Mouse (Mus musculus) heart, adult 8-10 months (tissue): ENCODE measurements around the gene C1qtnf1. TPM values are rescaled to one million over a fixed set of nuclear protein-coding genes. Genes with fewer than 3 reads are reported as not detected.

Experiments used
- DNase-seq: peaks from one replicate; pipeline ENCODE4 v3.0.0; 2022; ENCODE audit warnings: low spot score
- total RNA-seq, 4 experiments: library from RNA; stranded (reverse); gene quantifications; 2 replicates each; pipeline ENCODE4 v1.2.4; 2022

Gene C1qtnf1
- total RNA-seq, 4 experiments from 2014 or later, result 13.5 to 15.3 (median 13.8) TPM

DNA sequence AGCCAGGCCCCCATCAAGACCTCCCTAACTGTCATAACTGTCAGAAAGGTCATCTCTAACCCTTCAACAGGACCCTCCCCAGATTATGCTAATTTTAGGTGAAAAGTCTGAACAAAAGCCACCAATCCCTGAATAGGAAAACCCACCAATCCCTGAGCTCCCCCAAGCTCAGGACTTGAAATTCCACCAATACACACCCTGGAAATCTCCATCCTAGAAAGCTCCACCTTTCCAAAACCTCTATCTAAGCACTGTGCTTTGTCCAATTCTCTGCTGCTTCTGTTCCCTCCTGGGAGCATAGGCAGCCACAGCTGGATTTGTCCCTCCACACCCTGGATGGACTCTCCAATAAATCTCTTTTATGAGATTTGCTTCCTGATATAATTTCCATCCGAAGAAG, 45.2 kb downstream of the C1qtnf1 start:
- no peak for DNase-seq

DNA sequence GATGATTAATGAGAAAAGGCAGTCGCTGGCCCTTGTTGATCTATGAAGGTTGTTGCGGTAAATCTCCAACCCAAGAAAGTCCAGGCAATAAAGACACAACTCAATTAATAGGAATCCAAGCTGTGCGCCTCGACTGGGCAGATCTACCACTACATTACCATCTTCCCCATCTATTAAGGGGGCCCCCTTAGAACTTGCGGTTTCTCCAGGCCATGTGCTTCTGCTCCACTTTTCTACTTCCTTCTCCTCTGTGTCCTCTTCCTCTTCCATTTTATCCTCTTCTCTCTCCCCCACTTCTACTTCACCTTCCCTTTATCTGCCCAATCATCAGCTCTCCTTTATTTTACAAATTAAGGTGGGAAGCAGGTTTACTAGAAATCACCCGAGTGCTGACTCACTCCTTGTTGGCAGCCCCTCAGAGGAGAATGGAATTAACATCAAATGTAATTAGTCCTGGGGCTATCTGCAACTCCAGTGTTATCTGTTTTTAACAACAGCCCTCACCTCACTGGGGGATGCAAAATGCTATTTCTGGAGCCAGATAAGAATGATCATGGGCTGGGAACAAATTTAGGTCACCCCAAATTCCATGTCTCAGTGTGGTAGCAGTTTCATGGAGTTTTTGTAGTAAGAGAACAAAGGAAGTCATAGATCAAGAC, 46.0 kb downstream of the C1qtnf1 start:
- DNase-seq, result no peak

DNA sequence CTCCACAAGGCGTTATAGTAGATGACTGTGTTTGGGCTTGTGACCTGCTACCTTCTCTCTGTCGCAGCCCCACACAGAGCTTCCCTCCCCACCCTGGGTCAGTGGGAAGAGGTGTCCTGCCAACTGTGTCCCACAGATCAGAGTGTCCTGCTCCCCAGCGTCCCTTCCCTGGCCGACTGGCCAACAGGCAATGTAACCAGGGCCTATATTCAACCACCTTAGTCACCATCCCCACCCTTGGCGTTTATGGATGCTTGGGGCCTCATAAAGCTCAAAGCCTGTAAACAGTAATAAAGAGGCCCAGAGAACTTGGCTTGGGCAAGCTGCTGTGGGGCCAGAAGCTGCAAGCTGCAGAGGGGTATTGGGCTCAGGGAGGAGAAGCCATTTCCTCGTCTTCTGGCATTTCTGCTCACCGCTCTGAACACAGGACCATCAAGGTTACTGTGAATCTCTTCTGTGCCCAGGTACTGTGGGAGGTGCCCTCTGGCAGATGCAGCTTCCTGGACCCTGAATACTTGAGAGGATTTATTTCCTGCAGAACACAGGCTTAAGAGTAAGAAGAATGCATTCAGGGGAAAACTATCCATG, 47.6 kb downstream of the C1qtnf1 start:
- DNase-seq, result no peak

DNA sequence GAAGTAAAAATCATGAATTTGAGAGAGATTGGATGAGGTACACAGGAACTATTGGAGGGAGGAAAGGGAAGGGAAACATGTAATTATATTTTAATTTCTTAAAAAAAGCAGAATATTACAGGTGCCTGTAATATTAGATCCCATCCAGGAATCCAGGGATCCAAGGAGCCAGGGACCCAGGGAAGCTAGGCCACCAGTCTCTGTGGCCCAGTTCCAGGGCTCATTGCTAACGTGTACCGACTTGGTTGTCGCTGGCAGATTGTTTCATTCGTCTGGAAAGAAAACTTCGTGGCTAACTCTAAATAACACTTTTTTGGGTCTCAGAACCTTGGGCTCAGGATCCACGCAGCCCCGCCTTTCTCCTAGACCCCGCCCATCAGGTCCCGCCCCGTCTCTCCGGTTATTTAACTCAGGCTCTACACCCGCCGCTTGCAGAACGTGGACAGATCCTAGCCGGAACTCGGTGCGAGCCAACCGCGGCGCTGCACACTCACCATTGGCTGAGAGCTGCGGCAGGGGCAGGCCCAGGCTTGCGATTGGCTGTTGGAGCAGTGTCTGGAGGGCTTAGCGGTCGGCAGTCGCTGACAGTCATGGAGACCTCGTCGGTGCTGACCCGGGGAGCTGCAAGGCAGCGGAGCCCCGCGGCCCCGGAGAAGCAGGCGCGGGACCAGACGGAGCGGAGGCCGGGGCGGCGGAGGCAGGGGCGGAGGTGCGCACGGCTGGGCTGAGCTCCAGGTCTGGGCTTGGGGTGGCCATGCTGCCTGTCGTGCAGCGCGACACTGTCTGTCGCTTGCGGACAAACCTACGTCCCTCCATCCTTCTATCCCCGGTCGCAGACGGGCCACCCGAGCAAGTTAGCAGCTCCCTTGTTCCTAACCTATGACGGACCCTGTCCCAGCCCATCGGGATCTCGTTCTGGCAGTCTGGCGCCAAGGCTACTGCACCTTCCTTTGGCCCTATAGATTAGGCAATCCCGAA, 48.7 kb downstream of the C1qtnf1 start, which contains the start of gene Engase:
Gene Engase, plus strand, starts transcription at position 434 of the 978 bp plus-strand sequence.
- DNase-seq, result peak; percentile 98

DNA sequence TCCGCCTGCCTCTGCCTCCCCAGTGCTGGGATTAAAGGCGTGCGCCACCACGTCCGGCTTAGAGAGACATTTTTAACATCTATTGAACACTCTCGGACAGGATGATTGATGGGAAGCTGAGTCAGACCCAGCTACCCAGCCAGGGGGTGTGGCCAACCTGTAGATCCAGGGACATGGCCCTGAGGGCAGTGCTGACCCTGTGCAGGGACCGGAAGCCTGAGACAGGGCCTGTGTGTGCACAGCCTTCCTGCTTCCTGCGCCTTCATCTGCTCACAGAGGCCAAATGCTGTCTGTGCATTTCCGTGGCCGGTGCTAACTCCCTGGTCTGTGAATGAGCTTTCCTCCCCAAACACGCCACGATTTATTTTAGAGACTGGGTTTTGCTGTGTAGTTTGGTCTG, 51.8 kb downstream of the C1qtnf1 start:
- DNase-seq, result no peak

DNA sequence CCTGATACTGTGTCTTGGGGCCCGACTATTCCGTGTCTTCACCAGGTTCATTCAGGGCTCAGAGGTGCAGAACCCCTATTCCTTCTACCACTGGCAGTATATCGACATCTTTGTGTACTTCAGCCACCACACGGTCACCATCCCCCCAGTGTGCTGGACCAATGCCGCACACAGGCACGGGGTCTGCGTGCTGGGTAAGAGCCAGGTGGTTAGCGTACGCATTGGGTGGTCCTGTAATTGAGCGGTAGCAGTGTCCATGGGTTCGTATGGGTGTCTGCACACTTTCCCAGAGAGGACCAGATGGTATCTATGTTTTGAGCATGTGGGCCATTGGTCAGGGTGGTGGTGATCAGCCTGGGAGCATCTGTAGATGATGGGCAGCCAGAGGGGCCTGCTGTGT, 53.2 kb downstream of the C1qtnf1 start:
- DNase-seq, result no peak

DNA sequence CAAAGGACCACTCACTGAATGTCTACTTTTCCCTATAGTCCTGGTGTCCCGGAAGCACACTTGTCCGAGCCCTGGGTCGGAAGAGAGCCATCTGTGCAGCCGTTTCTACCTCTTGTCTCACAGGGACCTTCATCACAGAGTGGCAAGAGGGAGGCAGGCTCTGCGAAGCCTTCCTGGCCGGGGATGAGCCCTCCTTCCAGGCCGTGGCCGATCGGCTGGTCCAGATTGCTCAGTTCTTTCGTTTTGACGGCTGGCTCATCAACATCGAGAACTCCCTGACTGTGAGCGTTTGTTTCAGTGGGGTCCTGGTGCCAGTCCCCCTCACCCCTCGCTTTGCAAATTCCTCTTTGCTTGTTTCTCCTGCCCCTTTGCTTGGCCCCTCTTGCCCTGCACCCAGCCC, 53.7 kb downstream of the C1qtnf1 start:
- no peak for DNase-seq

DNA sequence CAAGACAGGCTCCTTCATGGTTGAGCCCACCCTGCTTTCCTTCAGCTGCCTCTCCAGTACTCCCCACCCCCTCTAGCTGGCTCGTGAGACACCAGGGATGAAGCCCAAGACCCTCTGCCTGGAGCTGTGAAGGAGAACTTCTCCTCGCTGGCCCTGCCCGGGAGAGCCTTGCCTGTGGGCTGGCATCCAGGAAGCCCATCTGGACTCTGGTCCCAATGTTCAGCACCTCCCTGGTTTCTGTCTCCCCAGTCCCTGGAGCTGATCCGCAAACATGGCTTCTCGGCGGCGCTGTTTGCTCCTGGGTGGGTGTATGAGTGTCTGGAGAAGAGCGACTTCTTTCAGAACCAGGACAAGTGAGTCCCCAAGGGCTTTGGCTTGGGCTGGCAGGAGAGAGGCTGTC, 56.2 kb downstream of the C1qtnf1 start:
- DNase-seq, result no peak

DNA sequence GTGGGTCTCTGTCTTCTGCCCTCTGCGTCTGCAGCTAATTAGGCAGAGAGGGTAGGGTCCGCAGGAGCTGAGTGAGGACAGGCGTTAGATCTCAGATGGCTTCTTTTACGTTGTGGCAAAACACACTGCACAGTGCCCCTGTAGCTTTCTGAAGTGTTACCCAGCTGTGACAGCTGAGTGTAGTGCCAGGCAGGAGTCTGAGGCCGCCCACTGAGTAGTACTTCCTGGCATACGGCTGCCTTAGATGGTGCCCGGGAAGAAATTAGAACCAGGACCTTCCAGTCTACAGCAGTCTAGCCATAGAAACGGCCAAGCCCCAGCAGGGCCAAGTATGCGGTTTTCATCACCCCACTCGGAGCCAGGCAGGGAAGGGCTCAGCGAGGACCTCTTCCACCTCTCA, 57.3 kb downstream of the C1qtnf1 start:
- DNase-seq, result no peak

DNA sequence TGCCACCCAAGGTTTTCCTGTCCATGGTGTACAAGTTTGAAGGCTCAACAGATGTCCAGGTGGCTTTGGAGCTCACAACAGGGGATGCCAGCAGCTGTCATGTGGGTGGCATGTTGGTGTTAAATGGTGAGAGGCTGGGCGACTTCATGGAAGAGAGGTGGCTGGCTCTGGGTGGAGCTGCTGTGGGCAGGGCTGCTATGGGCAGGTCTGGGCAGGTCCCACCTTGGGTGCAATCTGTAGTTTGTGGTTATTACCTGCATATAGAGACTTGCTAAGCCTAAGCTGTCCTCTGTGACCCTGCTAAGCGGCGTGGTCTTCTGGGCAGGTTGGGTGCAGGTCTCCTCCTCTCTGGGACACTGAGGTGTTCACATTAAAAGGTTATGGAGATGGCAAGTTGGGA, 57.8 kb downstream of the C1qtnf1 start:
- DNase-seq, result no peak

DNA sequence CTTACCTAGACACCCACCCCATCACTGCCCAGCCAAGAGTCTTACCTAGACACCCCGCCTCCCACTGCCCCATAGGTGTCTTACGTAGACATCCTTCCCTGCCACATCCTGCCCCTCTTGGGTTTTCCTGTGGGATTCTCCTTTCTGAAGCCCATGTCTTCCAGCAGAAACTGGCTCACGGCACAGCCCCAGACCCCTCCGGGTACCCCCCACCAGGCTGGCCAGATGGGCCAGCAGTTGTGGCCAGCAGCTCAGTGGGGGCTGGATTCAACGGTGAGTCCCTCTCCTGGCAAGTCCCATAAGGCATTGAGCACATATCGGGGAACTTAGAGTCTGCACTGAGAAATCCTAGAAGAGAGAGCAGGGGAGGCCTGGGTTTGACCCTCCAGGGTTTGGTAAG, 58.3 kb downstream of the C1qtnf1 start:
- DNase-seq, result no peak

DNA sequence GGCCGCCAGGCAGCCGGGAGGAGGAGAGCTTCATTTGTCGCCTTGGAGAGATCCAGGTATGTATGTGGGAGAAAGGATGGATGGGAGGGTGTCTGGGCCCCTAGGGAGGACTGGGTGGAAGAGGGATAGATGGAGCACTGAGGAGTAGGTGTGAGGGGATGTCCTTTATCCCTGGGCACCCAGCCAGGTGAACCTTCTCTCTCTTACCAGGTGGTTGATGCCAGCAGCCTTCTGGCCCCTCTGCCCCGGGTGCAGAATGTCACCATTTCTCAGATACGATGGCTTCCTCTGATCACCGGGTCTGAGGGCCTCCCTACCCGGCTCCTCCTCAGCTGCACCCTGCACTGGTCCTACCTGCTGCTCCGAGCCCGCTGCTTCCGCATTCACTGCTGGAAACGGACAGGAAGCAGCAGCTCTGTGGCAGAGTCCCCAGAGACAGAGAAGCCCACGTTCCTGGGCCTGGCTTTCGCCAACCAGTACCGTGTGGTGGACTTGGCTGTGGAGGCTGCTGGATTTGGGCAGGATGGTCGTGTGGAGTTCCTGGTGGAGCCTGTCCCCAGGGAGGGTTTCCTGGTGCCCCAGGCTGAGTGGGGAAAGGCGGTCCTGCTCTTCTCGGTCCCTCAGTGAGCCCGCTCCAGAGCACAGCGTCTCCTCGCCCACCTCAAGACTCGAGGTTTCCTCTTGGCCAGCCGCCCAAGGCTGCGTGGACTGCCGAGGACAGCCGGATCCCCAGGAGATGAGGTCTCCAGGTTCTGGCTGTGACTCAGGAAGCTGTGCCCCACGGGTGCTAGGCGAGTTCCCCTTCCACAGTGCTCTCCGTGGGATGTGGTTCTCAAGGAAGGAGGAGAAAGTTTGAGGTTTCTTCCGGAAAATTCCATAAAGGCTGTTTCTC, 59.1 kb downstream of the C1qtnf1 start:
- DNase-seq, result no peak

DNA sequence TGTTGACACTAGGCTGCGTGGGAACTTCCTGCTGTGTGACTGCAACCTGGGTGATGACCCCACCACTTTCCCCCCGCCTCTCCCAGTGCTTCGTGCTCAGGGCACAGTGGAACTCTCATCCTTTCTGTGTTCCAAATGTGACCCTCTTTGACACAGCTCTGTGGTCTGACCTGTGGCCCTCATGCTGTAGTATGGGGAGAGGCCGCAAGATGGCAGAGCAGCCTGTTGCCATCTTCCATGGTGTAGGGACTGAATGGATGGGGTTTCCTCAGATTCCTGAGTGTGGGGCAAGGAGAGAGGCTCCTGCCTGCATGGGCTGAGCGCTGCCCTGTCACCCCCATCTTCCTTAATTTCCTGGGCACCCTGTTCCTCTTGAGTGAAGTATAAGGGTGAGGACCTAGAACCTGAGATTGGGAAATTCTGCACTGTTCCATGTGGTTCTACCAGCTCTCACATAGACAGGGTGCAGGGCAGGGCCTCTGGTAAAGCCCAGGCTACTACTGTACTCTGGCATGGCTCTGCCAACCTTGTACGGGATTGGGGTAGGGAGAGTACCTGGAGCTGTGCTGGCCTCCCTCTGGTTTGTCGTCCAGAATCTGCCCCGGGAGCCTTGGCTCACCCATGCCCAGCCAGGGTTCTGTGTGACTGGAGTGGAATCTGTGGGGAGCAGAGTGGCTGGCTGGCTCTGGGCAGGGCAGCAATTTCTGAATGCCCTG, 60.3 kb downstream of the C1qtnf1 start:
- no peak for DNase-seq

DNA sequence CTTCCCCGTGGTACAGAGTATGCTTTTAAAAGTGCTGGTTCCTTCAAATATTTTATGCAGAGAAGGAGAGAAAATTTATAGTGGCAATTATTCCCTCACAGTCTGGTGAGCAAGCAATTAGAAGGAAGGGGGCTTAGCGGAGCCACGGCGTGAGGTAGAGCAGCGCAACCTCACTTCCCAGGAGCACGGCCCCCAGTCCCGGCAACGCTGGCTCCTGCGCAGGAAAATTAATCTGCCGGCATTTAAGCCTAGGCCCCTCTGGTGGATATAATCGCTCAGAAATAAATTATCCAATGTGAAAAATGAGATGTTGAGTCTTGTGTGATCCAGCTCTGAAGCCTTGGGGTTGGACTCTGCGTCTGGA, 60.9 kb downstream of the C1qtnf1 start:
- no peak for DNase-seq

DNA sequence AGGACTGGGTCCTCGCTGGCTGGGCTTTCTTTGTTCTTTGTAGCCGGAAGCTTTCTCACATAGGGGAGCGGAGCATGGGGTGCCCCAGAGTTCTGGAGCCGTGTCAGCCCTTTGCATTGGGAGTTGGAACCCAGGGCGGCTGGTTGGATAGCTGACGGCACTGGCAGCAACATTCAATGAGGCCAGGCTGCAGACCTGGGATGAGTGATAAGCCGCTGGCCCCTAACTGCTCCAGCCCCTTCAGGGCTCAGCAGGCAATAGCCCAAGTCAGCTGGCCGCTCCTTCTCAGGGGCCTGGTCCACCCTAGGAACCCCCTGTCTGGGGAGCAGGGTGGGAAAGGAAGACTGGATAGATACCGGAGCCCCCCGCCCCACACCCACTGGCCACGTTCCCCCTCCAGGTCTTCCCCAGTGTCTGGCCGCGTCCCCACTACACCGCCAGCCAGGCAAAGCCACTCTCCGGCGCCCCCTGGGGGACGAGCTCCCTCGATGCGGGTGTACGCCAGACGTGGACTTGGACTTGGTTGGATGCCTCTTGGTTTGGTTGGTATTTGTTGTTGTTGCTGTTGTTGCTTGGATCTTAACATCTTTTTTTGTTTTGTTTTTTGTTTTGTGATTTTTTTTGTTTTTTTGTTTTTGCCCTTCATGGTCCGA, 62.7 kb downstream of the C1qtnf1 start:
- DNase-seq, result peak; percentile 70

DNA sequence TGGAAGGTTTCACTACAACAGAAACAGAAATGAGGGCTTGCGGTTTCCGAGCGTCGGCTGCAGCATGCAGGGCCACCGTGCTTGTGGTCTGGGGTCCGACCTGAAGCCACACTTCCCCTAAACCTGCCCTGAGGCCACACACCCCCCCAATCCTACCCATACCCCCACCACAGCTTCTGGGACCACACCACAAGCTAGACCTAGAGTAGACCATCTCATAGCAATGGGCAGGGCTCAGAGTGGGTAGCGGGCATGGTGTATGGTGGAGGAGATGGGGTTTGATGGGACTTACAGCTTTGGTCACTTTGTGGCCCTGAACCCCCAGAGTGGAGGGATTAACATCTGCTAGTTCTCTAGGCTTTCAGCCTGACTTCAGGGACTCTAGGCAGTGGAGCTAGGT, 63.2 kb downstream of the C1qtnf1 start:
- no peak for DNase-seq

DNA sequence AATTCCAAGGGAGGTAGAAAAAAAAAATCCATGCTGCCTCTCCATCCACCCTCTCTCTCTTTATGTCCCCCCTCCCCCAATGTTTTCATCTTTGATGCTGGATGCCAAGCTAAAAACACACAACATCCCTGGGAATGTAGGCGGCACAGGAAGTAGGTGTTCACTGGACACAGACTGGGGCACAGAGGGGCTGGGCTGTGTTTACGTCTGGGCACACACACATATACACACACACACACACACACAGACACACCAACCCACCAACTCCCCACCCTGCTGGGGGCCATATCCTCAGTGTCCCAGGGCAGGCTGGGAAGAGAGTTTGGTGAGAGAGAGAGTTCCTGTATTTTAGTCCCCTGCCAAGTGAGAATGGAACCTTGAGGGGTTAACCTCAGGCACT, 65.5 kb downstream of the C1qtnf1 start:
- no peak for DNase-seq

DNA sequence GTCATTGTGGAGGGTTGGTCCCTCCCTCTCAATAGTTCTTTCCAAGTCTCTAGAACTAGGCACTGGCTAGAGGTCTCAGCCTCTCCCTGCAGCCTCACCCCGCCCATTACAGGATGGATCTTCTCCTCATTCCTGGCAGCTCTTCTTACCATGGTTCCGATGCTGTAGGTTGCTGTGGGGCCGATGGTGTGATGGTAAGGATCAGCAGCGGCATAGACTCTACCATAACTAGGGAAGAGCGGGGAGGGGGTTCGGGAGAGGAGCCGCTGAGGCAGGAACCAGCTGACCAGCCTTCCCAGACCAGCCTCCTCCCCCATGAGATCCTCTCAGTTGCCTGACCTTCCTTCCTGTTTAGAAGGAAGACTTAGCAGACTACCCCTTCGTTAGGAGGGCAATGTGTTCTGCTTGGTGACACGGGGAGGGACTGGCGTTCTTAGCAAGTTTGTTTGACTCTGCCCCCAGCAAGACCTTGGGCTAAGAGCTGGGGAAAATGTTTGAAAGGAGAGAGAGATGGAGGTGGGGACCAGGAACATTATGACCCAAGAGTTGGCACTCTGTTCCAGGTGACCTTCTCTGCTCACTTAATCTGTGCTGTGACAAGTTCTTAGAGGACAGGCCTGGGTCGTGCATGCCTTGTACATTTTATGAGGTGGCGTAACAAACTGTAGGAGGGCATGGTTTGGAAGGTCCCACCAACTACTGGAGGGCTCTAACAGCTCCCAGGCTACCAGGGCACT, 66.2 kb downstream of the C1qtnf1 start:
- DNase-seq, result no peak

DNA sequence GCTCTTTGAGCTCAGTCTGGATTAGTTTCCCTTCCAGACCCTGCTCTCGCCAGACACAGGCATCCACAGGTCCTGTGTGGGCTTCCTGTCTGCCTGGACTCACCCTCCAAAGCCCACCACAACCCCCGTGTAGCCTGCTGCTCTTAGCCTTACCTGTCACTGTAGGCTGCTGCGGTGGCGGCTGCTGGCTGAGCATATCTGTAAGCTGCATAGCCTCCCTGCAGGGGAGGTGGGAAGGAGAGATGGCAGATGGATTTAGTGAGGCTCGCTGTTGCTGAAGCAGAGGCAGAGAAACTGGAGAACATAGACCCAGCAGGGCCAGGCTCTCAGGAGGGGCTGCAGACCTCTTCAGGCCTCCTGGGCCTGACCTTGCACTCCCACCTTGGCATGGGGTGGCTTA, 67.1 kb downstream of the C1qtnf1 start:
- no peak for DNase-seq
